Mouse (Mus musculus) limb, embryonic 10.5 days (tissue): ENCODE data around the gene Csnk1g2. TPM values are rescaled to one million over a fixed set of nuclear protein-coding genes. Genes with fewer than 3 reads are reported as not detected.

Experiments
- DNase-seq: peaks from one replicate; pipeline ENCODE4 v3.0.0-alpha.2; 2017; ENCODE audit warnings: low spot score
- H3K27ac ChIP-seq: fragments of 300-500 bp; sonication (generic); 2 replicates; pipeline ENCODE4 v1.5.1; 2016; ENCODE audit warnings: mild to moderate bottlenecking
- H3K27me3 ChIP-seq: fragments of 300-500 bp; sonication (generic); 2 replicates; pipeline ENCODE4 v1.6.1; 2016; ENCODE audit warnings: low read depth, mild to moderate bottlenecking; ENCODE audit not compliant: poor library complexity, severe bottlenecking
- H3K36me3 ChIP-seq: fragments of 300-500 bp; sonication (generic); 2 replicates; pipeline ENCODE4 v1.6.1; 2016; ENCODE audit warnings: mild to moderate bottlenecking, moderate library complexity
- H3K4me1 ChIP-seq: fragments of 300-500 bp; sonication (generic); 2 replicates; pipeline ENCODE4 v1.6.1; 2016
- H3K4me3 ChIP-seq: fragments of 300-500 bp; sonication (generic); 2 replicates; pipeline ENCODE4 v1.5.1; 2016; ENCODE audit warnings: mild to moderate bottlenecking, moderate library complexity
- H3K9me3 ChIP-seq: fragments of 300-500 bp; sonication (generic); replicated peaks from 2 replicates; pipeline ENCODE4 v1.6.1; 2016; ENCODE audit warnings: mild to moderate bottlenecking
- WGBS: fragments of 180-500 bp; shearing (Covaris S2); methylation state at CpG from one replicate; pipeline ENCODE4 v1.1.7; 2016; 5-methylcytosine and 5-hydroxymethylcytosine counted together
- polyA plus RNA-seq: library from polyadenylated mRNA; unstranded; fragments of >200 nt; fragmentation: Nextera tagmentation; extraction: Ambion mirVana; gene quantifications from 2 replicates; pipeline ENCODE4 v1.2.1, GENCODE M21; 2016

The Csnk1g2 gene
- polyA plus RNA-seq, 1 experiment from 2014 or later: 255 TPM

GRCm38 (mm10) chr10:80654866-80655265, 32.2 kb downstream of the Csnk1g2 start:
- no peaks in the 10 kb centered on the region for H3K9me3 ChIP-seq
- H3K4me1 ChIP-seq: peaks cover 48% of the 10 kb centered on the region
- peak overlapping the region; percentile 96 for H3K27ac ChIP-seq
- H3K36me3 ChIP-seq: peaks cover 18% of the 10 kb centered on the region
- no peak for DNase-seq
- H3K27me3 ChIP-seq: no peaks in the 10 kb centered on the region
- peak overlapping the region; percentile 93 for H3K4me3 ChIP-seq
- 92% methylated on average over 6 of the region's 6 CpGs for WGBS

- Histone ChIP-seq H3K36me3 (peaks cover 11% of the 10 kb centered on the region), H3K27ac (peak overlapping the region; percentile 96), H3K9me3 (no peaks in the 10 kb centered on the region), H3K4me3 (peak overlapping the region; percentile 93), H3K4me1 (peaks cover 45% of the 10 kb centered on the region), H3K27me3 (no peaks in the 10 kb centered on the region)
- WGBS: 7% methylated on average over 12 of the region's 12 CpGs
- no peak for DNase-seq
Measured at GRCm38 (mm10) chr10:80655406-80656129, 32.9 kb downstream of the Csnk1g2 start.

GRCm38 (mm10) chr10:80656130-80656862, 33.7 kb downstream of the Csnk1g2 start:
- H3K9me3 ChIP-seq: no peaks in the 10 kb centered on the region
- under 1% methylated on average over 72 of the region's 72 CpGs for WGBS
- peak overlapping the region; percentile 93 for H3K4me3 ChIP-seq
- DNase-seq: peak; percentile 100
- peaks cover 8% of the 10 kb centered on the region for H3K36me3 ChIP-seq
- peak overlapping the region; percentile 96 for H3K27ac ChIP-seq
- no peaks in the 10 kb centered on the region for H3K27me3 ChIP-seq
- H3K4me1 ChIP-seq: peaks cover 49% of the 10 kb centered on the region

DNA sequence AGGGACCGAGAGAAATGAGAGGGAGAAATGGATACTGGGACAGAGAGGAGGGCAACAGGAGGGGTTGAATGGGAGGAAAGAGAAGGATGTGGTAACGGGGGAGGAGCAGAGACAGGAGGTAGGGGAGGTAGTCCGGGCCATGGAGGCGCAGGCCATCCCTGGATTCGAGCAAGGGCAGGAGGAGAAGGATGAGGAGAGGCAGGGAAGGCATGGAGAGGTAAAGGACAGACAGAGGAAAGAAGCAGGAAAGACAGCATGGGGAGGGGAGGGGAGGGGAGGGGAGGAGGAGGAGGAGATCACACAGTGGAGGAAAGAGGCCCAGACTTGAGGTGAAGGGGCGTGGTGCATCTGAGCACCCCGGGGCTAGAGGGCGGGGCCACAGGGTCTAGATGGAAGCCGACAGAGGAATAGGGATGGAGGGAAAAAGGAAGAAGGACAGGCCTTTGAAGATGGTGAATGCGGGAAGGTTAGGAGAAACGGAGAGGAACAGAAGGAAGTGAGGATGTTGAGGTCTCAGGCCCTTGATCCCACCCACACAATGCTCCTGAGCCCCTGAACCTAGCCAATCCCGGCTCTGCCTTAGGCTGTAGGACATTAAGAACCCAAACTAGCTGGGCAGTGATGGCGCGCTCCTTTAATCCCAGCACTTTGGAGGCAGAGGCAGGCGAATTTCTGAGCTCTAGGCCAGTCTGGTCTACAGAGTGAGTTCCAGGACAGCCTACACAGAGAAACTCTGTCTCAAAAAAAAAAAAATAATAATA, 34.4 kb downstream of the Csnk1g2 start, which contains the start of gene Btbd2:
TSS of gene Btbd2 (minus strand) at position 209 of the 761 bp plus-strand sequence.
- no peak for DNase-seq
- H3K4me1 ChIP-seq: peaks cover 49% of the 10 kb centered on the region
- H3K4me3 ChIP-seq: peak within 1 kb of the TSS; percentile 93
- peaks cover 6% of the 10 kb centered on the region for H3K36me3 ChIP-seq
- no peaks in the 10 kb centered on the region for H3K9me3 ChIP-seq
- H3K27me3 ChIP-seq: no peaks in the 10 kb centered on the region
- peak within 1 kb of the TSS; percentile 96 for H3K27ac ChIP-seq
- WGBS: 18% methylated on average over 15 of the region's 15 CpGs

- H3K27ac ChIP-seq: no peak overlapping the region
- no peaks in the 10 kb centered on the region for H3K27me3 ChIP-seq
- no peak overlapping the region for H3K4me3 ChIP-seq
- 89% methylated on average over 14 of the region's 14 CpGs for WGBS
- DNase-seq: no peak
- no peaks in the 10 kb centered on the region for H3K9me3 ChIP-seq
- peaks cover 55% of the 10 kb centered on the region for H3K4me1 ChIP-seq
- no peaks in the 10 kb centered on the region; the same call in 1 of the 2 replicates for H3K36me3 ChIP-seq
Measured at GRCm38 (mm10) chr10:80658194-80658840, 35.7 kb downstream of the Csnk1g2 start.

DNA sequence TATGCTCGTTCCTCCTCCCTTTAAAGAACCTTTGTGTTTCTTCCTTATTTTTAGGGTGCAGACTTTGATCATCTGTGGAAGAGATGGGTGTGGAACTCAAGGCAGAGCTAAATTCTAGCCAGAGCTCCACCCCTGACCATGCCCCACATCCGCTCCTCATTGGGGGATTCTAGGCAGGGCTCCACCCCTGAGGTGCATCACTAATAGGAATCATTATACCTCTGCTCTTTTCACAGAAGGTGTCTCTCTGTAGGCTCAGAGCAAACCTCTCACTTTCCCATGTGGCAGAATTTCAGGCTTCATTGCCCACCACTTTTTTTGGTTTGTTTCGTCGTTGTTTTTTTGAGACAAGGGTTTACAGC, 36.2 kb downstream of the Csnk1g2 start:
- 62% methylated on average over 4 of the region's 4 CpGs for WGBS
- Histone ChIP-seq H3K27ac (no peak overlapping the region), H3K36me3 (no peaks in the 10 kb centered on the region), H3K4me3 (no peak overlapping the region), H3K4me1 (peaks cover 60% of the 10 kb centered on the region), H3K9me3 (no peaks in the 10 kb centered on the region), H3K27me3 (no peaks in the 10 kb centered on the region)
- DNase-seq: no peak

DNA sequence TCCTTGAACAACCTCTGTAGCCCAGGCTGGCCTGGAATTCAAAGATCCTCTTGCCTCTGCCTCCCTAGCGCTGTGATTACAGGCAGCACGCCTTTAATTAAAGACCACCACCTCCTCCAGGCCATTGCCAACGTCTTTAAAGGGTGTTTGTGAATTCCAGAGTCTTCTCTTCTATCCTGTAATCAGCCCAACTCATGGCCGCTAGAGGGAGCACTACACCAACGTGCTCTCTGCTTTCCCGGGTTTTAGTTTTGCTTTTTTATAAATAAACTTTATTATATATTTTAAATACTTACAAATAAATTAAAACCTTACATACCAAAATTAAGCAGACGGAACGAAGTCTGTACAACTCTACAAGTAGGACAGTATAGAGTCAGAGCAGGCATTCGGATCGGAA, 36.6 kb downstream of the Csnk1g2 start:
- Histone ChIP-seq H3K4me1 (peaks cover 62% of the 10 kb centered on the region), H3K27me3 (no peaks in the 10 kb centered on the region), H3K27ac (peak overlapping the region; percentile 56; the same call in 1 of the 2 replicates), H3K36me3 (no peaks in the 10 kb centered on the region), H3K9me3 (no peaks in the 10 kb centered on the region), H3K4me3 (no peak overlapping the region)
- WGBS: 21% methylated on average over 10 of the region's 10 CpGs
- peak; percentile 81 for DNase-seq

- no peaks in the 10 kb centered on the region for H3K27me3 ChIP-seq
- no peak for DNase-seq
- WGBS: 41% methylated on average over 5 of the region's 5 CpGs
Measured at GRCm38 (mm10) chr10:80661149-80661548, 38.5 kb downstream of the Csnk1g2 start.

GRCm38 (mm10) chr10:80663485-80664196, 41.0 kb downstream of the Csnk1g2 start:
- H3K4me1 ChIP-seq: peaks cover 58% of the 10 kb centered on the region

More at GRCm38 (mm10) chr10:80661149-80661548, 38.5 kb downstream of the Csnk1g2 start:
- H3K4me3 ChIP-seq: no peak overlapping the region
- 0 out of 2 replicates have a peak overlapping the region, but pooled peaks have one; percentile 5 for H3K27ac ChIP-seq
- no peaks in the 10 kb centered on the region for H3K9me3 ChIP-seq
- peaks cover 64% of the 10 kb centered on the region for H3K4me1 ChIP-seq
- H3K36me3 ChIP-seq: peaks cover 9% of the 10 kb centered on the region

GRCm38 (mm10) chr10:80664197-80665015, 41.8 kb downstream of the Csnk1g2 start:
- Histone ChIP-seq H3K27me3 (no peaks in the 10 kb centered on the region), H3K36me3 (peaks cover 42% of the 10 kb centered on the region), H3K4me3 (peak overlapping the region; percentile 4), H3K27ac (peak overlapping the region; percentile 64; the same call in 1 of the 2 replicates), H3K4me1 (peaks cover 52% of the 10 kb centered on the region), H3K9me3 (no peaks in the 10 kb centered on the region)
- no peak for DNase-seq
- WGBS: 40% methylated on average over 16 of the region's 16 CpGs

More at GRCm38 (mm10) chr10:80663485-80664196, 41.0 kb downstream of the Csnk1g2 start:
- Histone ChIP-seq H3K36me3 (peaks cover 34% of the 10 kb centered on the region), H3K9me3 (no peaks in the 10 kb centered on the region), H3K27me3 (no peaks in the 10 kb centered on the region), H3K27ac (peak overlapping the region; percentile 64; the same call in 1 of the 2 replicates), H3K4me3 (0 out of 2 replicates have a peak overlapping the region, but pooled peaks have one; percentile 21)
- no peak for DNase-seq
- 29% methylated on average over 5 of the region's 5 CpGs for WGBS

DNA sequence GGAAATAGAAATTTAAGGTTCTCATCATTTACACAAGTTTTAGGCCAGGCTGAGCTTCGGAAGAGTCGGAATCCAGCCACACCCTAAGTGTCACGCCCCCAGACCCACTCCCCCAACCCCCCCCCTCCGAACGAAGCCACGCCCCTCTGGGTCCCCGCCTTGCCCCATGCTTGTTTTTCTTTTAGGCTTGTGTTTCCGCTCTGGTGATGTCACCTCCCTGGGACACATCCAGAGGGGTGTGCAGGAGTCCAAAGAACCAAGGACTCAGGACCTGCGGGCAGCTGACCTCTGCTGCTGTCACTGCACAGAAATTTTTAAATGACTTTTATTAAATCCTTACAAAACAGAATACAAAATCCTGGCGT, 42.4 kb downstream of the Csnk1g2 start:
- Histone ChIP-seq H3K27ac (peak overlapping the region; percentile 46; the same call in 1 of the 2 replicates), H3K4me3 (peak overlapping the region; percentile 4), H3K4me1 (peaks cover 52% of the 10 kb centered on the region), H3K9me3 (no peaks in the 10 kb centered on the region), H3K36me3 (peaks cover 48% of the 10 kb centered on the region), H3K27me3 (no peaks in the 10 kb centered on the region)
- 19% methylated on average over 10 of the region's 10 CpGs for WGBS
- no peak for DNase-seq
